Mouse (Mus musculus): ENCODE results near the gene Dpy30. TPM values are rescaled to one million over a fixed set of nuclear protein-coding genes. Genes with fewer than 3 reads are reported as not detected.

Dpy30 gene
- 30.5 and 50.2 TPM in 2 replicates for polyA plus RNA-seq (2012; ENCODE audit: low replicate concordance)

DNA sequence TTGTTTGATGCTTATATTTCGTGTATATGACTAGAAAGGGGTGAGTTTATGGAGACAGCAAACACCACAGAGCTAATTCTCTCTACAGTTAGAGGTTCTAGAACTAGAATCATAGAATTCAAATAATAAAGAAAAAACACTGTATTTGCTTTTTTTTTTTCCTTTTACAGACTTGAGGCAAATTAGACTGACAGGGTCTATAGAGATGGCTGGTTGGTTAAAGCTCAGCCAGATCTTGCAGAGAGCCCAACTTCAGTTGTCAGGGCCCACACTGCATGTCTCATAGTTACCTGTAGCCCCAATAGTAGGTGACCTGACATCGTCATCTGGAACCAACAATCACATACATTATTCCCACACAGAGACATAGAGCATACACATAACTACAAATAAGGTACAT, at the start of gene Dpy30:
Gene Dpy30 (minus strand): TSS at position 101 of the 400 bp plus-strand sequence.

DNA sequence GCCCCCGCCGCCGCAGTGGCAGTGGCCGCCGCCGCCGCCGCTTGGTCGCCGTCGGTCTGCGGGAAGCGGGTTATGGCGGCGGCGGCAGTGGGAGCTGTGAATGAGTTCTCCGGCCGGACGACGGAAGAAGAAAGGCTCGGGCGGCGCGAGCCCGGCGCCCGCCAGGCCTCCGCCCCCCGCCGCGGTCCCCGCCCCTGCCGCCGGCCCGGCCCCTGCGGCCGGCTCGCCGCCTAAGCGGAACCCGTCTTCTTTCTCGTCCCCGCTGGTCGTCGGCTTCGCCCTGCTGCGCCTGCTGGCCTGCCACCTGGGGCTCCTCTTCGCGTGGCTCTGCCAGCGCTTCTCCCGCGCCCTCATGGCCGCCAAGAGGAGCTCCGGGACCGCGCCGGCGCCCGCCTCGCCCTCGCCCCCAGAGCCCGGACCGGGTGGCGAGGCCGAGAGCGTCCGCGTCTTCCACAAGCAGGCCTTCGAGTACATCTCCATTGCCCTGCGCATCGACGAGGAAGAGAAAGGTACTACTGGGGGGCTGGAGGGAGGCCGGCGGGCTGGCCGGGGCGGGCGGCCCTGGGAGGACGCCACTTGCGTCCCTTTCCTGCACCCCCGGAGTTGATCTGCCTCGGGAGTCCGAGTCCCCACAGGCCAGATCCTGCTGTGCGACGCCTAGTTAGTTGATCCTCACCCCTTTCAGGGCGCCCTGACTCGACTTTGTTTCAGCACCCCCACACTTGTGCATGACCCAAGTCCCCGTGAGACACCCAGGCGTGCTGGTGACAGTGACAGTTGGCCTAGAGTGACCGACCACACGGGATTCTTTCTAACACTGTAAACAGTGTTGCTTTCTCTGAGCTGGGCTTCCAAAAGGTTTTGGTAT, 15.4 kb upstream of the Dpy30 start, which contains the start of gene Spast:
Gene Spast (plus strand): TSS at position 51 of the 868 bp plus-strand sequence.

DNA sequence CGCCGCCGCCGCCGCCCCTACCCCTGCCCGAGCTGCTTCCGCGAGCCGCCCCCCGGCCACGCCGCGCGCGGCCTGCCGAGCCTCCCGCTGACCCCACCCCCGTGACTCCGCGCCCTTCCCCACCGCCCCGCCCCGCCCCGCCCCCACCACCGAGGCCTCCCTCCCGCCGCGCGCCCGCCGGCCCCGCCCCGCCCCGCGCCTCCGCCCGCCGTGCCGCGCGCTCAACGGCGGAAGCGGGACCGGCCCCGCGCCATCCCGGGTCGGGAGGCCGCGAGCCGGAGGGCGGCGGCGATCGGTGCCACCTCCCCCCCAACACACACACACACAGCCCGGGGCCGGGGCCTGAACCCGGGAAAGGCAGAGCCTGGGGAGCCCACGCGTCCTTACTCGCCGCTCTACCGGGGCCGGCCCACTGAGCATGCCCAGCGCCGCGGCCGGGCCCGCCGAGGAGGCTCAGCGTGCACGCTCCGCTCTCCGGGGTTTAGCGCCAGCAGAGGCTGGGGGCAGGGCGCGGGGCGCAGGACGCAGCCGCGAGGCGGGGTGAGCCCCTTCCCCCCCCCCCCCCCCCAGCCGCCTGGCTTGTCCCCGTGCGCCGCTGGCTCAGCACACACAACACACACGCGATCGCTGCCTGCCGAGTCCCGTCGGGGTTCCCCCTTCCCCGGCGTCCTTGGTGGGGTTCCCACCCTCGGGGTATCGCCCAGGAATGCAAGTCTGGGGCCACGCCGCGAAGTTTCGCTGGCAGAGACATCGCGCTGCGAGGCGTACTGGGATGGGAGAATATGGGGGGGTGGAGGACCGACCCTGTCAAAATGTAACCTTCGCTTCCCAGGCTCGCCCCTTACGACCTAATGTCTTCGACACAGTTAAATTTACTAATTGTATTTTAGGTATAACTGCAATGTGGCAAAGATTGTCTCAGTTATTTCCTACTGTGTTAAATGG, 28.4 kb downstream of the Dpy30 start, which contains the start of gene Memo1:
Gene Memo1 (minus strand): TSS at position 496 of the 945 bp plus-strand sequence.

Other genes starting within 250 kb of the Dpy30 start
- gene Memo1, start 28.4 kb downstream of the Dpy30 start, polyA plus RNA-seq (2012; ENCODE audit: low replicate concordance) = 16.8 and 25.5 TPM in 2 replicates
- 15.0 and 18.9 TPM in 2 replicates for gene Spast, start 15.0 kb upstream of the Dpy30 start, polyA plus RNA-seq (2012; ENCODE audit: low replicate concordance)
- 1.2 and 2.8 TPM in 2 replicates for gene Slc30a6, start 71.7 kb upstream of the Dpy30 start, polyA plus RNA-seq (2012; ENCODE audit: low replicate concordance)
- gene Nlrc4, start 135.2 kb upstream of the Dpy30 start, polyA plus RNA-seq (2012; ENCODE audit: low replicate concordance) = 0.09 and 0.25 TPM in 2 replicates
- 43.8 and 53.5 TPM in 2 replicates for gene Yipf4, start 165.5 kb upstream of the Dpy30 start, polyA plus RNA-seq (2012; ENCODE audit: low replicate concordance)
- 31.9 and 39.5 TPM in 2 replicates for gene Birc6, start 204.4 kb upstream of the Dpy30 start, polyA plus RNA-seq (2012; ENCODE audit: low replicate concordance)

Measured in leukemia stem cell, adult 10-12 weeks (primary cell).